Mouse (Mus musculus): ENCODE measurements around the gene H1f0. TPM values are rescaled to one million over a fixed set of nuclear protein-coding genes. Genes with fewer than 3 reads are reported as not detected.

The H1f0 gene
- 10 to 100 TPM; 80.4 to 81.1 TPM for total RNA-seq (2021)
- long read RNA-seq, experiment 1, transcript H1f0-201 (1 exons, 2,055 nt): major isoform, 69 of 69 reads
- long read RNA-seq, experiment 1, partial matches to known transcripts: 0 of 69 reads
- long read RNA-seq, experiment 1, other reads (novel, unspliced or antisense): 0 of 69 reads
- long read RNA-seq, experiment 2, transcript H1f0-201 (1 exons, 2,055 nt): major isoform, 49 of 49 reads
- long read RNA-seq, experiment 2, partial matches to known transcripts: 0 of 49 reads
- long read RNA-seq, experiment 2, other reads (novel, unspliced or antisense): 0 of 49 reads

GRCm38 (mm10) chr15:79028237-79028738 lies at the start of gene H1f0:
Gene H1f0, plus strand, starts transcription at chr15:79028450.
- intact Hi-C loops (cut with DNase I): no loop called here
- peak within 1 kb of the TSS; percentile 99 for H3K27ac ChIP-seq
- H3K4me3 ChIP-seq: peak within 1 kb of the TSS; percentile 66
- peak; percentile 94 to 97 for DNase-seq (ENCODE audit: extremely low spot score in 1 of 2, low spot score in 2 of 2)
- no peak for TF ChIP-seq CTCF (IDR thresholded peaks at IDR 0.05)

- DNase-seq (ENCODE audit: extremely low spot score in 1 of 2, low spot score in 2 of 2): no peak
- H3K27ac ChIP-seq: no peak overlapping the region
- TF ChIP-seq CTCF (IDR thresholded peaks at IDR 0.05): no peak
- no peak overlapping the region for H3K4me3 ChIP-seq
- intact Hi-C loops (cut with DNase I): no loop called here
Measured at GRCm38 (mm10) chr15:78978875-78979274, 49.4 kb upstream of the H1f0 start.

DNA sequence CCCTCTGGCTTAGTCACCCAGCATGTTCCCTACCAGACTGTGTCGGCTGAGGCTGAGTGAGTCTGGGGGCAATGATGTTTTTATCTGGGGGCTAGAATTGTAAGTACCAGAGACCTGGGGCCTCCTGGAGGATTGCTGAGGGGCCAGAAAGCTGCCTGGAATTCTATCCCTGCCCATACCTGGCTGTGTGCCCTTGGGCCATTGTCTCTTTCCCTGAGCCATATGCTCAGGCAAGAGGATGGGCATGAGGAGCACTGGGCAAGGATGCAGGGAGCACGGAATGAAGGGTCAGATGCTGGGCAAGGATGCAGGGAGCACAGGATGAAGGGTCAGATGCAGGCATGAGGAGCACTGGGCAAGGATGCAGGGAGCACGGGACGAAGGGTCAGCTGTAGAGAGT lies 48.2 kb upstream of the H1f0 start:
- Histone ChIP-seq H3K27ac (no peak overlapping the region), H3K4me3 (no peak overlapping the region)
- TF ChIP-seq CTCF (IDR thresholded peaks at IDR 0.05): no peak
- intact Hi-C loops (cut with DNase I): no loop called here
- DNase-seq (ENCODE audit: extremely low spot score in 1 of 2, low spot score in 2 of 2): no peak

- peak overlapping the region; percentile 78 for H3K27ac ChIP-seq
- peak overlapping the region; percentile 60 for H3K4me3 ChIP-seq
- TF ChIP-seq CTCF (IDR thresholded peaks at IDR 0.05): no peak
- peak; percentile 50 to 53 for DNase-seq (ENCODE audit: extremely low spot score in 1 of 2, low spot score in 2 of 2)
- intact Hi-C loops (cut with DNase I): no loop called here
Measured at GRCm38 (mm10) chr15:78982658-78983435, 45.4 kb upstream of the H1f0 start.

- peak overlapping the region; percentile 78 for H3K27ac ChIP-seq
- peak overlapping the region; percentile 60 for H3K4me3 ChIP-seq
- TF ChIP-seq CTCF (IDR thresholded peaks at IDR 0.05): no peak
- peak in 1 of 2 experiments; percentile 31 for DNase-seq (ENCODE audit: extremely low spot score in 1 of 2, low spot score in 2 of 2)
- intact Hi-C loops (cut with DNase I): no loop called here
Measured at GRCm38 (mm10) chr15:78983436-78984285, 44.6 kb upstream of the H1f0 start.

DNA sequence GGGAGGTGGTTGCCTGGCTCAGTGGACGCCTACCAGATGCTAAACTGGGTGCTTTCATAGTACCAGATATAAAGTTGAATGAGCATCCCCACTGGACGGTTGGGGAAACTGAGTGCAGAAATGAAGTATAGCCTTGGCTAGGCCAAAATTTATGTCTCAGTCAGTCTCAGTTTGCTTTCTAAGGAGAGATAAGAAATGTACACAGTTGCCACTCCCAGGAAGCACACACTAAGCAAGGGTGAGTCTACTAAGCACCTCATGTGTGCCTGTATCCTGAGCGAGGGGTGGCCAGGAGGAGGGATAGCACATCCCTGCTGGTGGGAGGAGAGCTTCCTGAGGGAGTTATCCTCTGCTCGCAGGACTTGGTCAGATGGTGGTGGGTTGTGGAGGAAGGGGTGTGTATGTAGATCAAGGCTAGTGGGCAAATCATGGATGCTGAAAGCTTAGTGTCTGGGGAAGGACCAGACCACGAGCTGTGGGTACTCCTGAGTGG lies 43.9 kb upstream of the H1f0 start:
- TF ChIP-seq CTCF (IDR thresholded peaks at IDR 0.05): no peak
- no peak overlapping the region for H3K27ac ChIP-seq
- H3K4me3 ChIP-seq: no peak overlapping the region
- intact Hi-C loops (cut with DNase I): no loop called here
- DNase-seq (ENCODE audit: extremely low spot score in 1 of 2, low spot score in 2 of 2): peak in 1 of 2 experiments; percentile 20

DNA sequence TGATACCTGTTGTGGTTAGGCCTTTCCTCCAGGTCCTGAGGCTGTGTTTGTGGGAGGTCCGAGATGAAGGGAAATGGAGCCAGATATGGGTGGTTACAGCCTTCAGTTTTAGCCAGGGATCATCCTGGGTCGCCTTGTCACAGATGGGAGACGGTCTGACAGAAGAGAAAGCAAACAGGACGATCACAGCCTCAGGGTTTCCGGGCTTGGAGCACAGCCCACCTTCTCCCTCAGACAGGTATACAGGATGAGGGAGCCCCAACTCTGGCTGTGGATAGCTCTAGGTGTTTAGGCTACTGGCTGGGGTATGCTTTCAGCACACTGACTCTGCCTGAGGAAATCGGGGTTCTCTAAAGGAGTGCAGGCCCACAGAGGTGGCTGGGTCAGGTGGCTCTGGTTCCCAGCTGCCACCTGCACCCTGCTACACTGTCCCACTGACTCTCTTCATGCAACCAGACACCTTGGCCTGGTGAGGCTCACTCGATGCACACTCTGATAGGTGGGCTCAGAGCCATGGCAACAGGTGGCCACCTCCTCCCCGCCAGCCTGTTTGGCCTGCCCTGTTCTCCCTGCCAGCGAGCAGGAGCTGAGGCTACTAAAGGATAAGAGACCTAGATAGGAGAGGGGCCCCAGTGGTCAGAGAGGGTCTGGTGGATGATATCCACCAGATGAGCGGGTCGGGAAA lies 41.6 kb upstream of the H1f0 start:
- no peak overlapping the region for H3K27ac ChIP-seq
- DNase-seq (ENCODE audit: extremely low spot score in 1 of 2, low spot score in 2 of 2): no peak
- TF ChIP-seq CTCF (IDR thresholded peaks at IDR 0.05): no peak
- no peak overlapping the region for H3K4me3 ChIP-seq
- intact Hi-C loops (cut with DNase I): no loop called here

DNA sequence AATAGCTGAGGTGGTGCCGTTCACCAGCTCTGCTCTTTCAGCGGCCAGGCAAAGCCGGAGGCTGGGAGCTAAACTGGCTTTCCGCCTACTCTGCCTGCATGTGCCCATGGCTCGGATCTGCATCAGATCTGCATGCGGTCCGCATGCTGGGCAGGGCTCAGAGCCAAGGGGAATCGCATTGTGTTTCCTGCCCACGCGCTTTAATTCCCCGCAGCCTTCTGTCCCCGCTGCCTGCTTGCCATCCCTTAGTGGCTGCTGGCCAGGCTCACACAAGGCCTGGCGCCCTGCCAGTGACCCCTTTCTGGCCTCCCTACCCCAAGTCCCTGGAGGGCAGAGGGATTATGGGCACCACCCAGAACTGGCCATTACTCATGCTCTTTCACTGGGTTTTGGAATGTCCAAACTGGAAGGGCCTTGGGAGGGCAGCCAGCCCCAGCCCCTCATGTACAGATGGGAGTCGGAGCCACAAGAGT lies 39.7 kb upstream of the H1f0 start:
- intact Hi-C loops (cut with DNase I): loop anchor here (2.0 kb wide), 1 partner anchor 38 kb away; no protein-coding TSS in a partner anchor
- no peak for TF ChIP-seq CTCF (IDR thresholded peaks at IDR 0.05)
- H3K27ac ChIP-seq: no peak overlapping the region; the same call in 1 of the 2 replicates
- DNase-seq (ENCODE audit: extremely low spot score in 1 of 2, low spot score in 2 of 2): peak; percentile 82
- H3K4me3 ChIP-seq: no peak overlapping the region

- intact Hi-C loops (cut with DNase I): loop anchor here (2.0 kb wide), 1 partner anchor 37 kb away; no protein-coding TSS in a partner anchor
- H3K4me3 ChIP-seq: no peak overlapping the region
- TF ChIP-seq CTCF (IDR thresholded peaks at IDR 0.05): no peak
- DNase-seq (ENCODE audit: extremely low spot score in 1 of 2, low spot score in 2 of 2): no peak
- no peak overlapping the region; the same call in 1 of the 2 replicates for H3K27ac ChIP-seq
Measured at GRCm38 (mm10) chr15:78989152-78990092, 38.8 kb upstream of the H1f0 start.

DNA sequence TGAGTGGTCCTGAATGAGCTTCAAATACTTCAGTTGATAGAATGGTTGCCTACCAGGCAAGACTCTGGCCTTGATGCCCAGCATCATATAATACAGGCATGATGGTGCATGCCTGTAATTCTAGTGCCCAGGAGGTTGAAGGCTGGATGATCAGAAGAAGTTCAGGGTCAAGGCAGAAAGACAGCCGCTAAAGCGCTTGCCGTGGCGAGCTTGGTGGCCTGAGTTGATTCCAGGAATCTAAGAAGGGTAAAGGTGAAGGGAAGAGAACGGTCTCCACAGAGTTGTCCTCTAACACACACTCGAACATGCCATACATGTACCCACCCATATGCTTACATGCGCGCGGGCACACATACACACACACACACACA lies 38.2 kb upstream of the H1f0 start:
- TF ChIP-seq CTCF (IDR thresholded peaks at IDR 0.05): no peak
- intact Hi-C loops (cut with DNase I): no loop called here

More for the DNA sequence above, 38.2 kb upstream of the H1f0 start:
- Histone ChIP-seq H3K27ac (no peak overlapping the region), H3K4me3 (no peak overlapping the region)
- no peak for DNase-seq (ENCODE audit: extremely low spot score in 1 of 2, low spot score in 2 of 2)
